Mouse (Mus musculus): ENCODE data around the gene Nos1.

Gene Nos1

DNA sequence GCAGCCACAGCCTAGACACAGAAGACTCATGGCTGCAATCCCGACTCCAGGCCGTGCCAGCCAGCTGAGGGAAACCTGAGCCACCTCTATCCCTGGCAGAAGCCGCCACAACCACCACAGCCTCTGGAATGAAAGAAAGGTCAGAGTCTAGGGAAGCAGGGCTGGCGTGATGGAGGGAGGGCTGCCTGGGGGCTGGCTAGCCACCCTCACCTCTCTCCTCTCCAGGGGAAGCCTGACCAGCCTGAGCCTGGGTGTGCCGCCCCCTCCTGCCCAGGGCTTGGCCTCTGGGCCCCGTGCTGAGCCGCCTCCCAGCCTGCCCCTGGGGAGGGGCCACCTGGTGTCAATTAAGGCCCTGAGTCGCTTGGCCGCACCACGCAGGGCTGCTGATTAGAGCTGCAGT is at the start of gene Nos1:
Gene Nos1, plus strand, starts transcription at position 352 of the 400 bp plus-strand sequence.
- CTCF ChIA-PET: no interaction called here

GRCm38 (mm10) chr5:117731311-117731710 is 49.5 kb upstream of the Nos1 start:
- CTCF ChIA-PET: no interaction called here

DNA sequence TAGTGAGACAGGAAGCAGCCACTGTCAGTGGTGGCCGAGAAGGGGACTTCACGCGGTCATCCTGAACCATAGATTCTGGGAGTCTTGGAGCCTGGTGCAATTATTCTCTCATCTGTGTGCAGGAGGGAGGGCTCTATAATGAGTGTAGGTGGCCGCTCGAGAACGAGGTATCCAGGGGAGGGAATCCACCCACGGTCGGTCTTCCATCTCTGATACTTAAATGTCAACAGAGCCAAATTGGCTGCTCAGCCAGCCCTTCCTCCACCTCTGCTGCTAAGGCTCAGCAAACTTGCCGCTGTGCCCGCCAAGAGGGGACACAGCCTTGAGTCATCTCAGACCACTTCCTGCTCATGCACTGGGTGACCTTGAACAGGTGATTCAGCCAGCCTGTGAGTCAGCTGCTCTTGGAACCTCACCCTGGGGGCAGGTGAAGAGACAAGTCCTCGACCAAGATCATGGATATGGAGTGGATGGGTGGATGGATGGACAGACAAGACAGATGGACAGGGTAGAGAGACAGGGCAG is 36.1 kb upstream of the Nos1 start:
- CTCF ChIA-PET: no interaction called here

DNA sequence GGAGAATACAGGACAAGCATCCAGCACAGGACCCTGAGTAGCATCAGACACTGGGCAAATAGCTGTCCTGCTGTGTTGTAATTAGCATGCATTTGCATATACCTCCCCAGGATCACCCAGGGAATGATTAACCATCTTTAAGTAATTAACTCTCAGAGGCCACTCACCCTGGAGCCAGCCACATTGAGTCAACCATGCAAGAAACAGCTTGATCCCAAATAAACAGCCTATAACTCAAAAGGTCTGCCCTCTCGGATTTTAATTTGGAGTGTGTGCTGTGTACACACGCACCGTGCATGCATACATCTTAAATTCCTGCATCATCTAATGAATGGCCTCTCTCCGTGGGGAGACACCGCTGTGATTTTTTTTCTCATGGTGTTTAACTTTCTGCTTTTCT is 31.5 kb upstream of the Nos1 start:
- CTCF ChIA-PET: no interaction called here

DNA sequence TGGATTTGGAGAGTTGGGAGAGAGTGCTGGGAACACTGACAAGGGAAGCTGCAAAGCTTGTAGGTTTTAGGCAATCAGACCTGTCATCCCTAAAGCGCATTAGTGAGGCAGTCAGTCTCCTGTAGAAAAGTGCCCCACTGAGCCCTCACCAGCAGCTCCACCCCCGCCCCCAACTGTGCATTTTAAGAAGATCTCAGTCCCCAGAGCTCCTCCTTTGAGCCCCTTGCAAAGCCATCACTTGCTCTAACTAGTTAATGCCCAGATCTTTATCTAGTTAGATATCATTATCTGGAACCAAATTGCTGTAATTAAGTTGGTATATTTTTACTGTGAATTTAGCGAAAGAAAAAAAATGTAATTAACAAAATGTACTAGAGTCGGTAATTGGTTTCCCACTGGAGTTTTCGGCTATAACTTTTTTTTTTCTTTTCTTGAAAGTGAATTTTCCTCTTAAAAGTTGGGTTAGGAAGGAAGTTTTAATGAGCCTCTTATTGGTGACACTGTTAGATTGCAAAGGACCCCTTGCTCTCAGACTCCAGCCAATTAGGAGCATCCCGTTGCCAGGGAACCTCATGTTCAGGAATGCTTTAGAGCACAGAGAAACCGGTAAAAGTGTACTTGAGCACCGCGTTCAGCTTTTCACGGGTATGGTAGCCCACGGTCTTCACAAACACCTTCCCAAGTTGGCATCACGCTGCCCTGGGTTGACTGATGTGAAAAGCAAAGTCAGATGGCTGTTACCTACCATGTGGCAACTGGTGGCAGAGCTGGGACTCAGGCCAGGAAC is 22.9 kb upstream of the Nos1 start:
- CTCF ChIA-PET: no interaction called here

DNA sequence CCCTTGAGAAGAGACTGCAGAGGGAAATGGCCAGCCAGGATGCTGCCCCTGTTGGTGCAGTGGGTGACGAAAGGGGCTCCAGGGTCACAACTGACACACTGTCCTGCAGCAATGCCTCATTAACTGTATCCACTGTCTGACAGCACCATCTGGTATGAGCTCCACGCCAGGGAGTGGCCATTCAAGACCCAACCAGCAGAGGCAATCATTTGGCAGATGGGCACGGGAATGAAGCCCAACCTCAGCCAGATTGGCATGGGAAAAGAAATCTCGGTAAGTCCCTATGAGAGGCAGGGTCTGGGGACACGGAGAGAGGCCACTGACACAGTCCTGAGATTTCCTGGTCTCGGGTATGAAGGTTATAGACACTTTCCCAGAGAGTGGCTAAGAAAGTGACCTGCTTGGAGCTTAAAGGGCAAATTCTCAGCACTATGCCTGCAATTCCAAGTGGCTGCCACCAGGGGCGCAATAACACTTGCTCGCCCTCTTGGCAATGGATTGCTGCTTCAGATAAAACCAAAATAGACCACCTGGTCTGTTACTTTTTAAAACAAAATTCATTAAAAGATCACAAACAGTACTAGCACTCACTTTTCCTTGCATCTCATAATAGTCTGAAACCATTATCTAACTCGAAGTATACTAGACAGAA is 19.5 kb upstream of the Nos1 start:
- CTCF ChIA-PET: no interaction called here

DNA sequence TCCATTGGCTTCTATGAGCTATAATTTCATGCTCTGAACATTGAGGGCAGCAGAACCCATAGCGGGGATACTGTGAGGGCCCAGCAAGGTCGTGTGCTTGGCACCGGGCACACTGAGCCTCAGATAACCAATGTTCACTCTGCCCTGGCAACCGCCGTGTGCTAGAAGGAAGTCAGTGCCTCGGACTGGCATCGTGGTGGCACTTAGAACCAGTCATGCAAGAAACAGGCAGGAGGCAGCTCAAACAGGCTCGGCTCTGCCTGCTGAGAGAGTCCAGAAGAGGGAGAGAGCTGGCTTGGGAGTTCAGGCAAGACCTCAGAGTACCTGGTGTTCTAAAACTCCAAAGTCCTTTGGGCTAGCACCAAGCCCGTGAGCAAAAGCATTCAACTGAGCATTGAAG is 16.3 kb upstream of the Nos1 start:
- CTCF ChIA-PET: no interaction called here

DNA sequence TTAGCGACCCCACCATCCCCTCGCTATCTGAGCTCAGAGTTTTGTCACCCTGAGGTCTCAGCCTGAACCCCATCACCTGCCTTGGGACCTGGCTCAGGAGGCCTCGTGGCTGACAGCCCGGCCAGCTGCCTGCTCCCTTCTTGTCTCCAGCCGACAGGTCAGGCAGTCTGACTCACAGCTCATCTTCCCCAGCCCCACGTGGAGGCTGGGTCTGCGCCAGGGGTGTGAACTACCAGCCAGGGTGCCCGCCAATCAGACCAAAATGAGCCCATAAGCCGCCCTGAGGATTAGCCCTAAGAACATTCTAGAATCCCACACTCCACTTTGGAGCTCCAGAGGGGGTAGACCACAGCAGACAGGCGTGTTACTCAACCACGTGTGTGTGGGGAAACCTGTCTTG is 1.7 kb upstream of the Nos1 start:
- CTCF ChIA-PET: no interaction called here

DNA sequence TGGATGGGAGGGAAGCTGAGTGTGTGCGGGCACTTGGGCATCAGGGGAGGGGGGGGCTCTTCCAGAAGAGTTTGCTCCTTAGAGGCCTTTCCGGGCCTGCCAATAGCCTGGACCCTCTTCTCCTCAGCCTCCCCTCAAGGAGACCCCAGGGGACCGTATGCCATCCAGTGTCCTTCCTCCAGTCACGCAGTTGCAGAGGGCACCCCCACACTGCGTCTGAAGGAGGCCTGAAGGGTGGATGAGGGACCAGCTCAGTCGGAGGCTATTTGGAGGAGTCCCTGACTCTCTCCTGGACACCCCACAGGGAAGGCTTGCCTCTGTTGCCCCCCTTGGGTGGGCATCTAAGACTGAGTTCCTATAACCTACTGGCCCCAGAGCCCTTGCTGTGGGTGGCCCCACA is 346 bp downstream of the Nos1 start:
- CTCF ChIA-PET: no interaction called here

DNA sequence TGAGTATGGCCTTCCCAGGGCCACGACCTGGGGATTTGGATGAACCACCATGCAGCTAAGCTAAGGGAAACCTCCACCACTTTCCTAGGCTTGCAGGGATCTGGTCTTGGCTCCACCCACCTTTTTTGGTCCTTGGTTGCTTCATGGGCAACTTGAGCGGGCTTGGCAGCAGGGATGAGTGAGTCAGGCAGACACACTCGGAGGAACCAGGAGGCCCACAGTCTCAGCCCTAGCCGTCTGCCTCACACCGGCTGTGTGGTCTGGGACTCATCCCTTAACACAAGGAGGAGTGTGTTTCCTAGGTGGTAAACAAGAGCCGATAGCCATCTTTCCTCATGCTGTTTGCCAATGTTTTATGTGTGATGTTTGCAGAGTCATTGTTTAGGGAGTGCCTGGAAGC is 9.2 kb downstream of the Nos1 start:
- CTCF ChIA-PET: no interaction called here

- CTCF ChIA-PET: no interaction called here
Measured at GRCm38 (mm10) chr5:117791875-117792274, 11.0 kb downstream of the Nos1 start.

DNA sequence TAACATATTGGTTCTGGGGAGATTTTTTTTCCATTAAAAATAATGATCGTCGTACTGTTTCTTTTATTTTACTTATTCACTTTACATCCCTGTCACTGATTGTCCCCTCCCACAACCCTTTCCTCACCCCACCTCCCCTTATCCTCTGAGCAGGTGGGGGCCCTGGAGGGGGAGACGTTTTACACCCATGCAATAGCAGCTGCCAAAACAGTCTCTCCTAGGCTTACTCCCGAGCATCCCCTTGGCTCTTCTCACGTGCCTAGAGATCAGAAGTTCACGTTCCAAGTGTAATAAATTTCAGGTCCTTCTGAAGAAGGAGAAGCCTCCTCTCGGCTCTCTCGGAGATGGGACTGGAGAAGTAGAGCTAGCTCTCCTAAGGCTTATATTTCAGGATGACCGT is 20.0 kb downstream of the Nos1 start:
- CTCF ChIA-PET: no interaction called here

DNA sequence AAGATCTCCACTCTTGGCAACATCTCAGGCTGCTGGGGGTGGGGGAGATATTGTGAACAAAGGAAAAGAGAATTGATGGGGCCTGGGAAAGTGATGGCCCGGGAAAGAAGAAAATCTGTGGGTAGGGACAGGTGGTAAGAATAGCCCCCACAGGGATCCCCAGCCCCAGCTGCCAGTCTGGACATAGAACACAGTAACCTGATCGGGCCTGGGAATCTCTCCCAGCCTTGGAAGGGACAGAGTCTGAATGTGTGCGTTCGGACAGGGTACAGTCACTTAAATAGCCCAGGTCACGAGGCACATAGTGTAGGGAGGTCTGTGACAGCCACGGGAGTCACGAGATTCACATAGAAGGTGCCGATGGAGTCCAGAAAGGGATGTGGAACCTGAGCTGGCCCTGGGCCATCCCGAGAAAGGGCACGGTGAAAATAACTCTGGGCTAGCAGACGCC is 21.3 kb downstream of the Nos1 start:
- CTCF ChIA-PET: no interaction called here

GRCm38 (mm10) chr5:117803551-117803950 is 22.7 kb downstream of the Nos1 start:
- CTCF ChIA-PET: no interaction called here

- CTCF ChIA-PET: no interaction called here
Measured at GRCm38 (mm10) chr5:117810930-117811329, 30.1 kb downstream of the Nos1 start.

DNA sequence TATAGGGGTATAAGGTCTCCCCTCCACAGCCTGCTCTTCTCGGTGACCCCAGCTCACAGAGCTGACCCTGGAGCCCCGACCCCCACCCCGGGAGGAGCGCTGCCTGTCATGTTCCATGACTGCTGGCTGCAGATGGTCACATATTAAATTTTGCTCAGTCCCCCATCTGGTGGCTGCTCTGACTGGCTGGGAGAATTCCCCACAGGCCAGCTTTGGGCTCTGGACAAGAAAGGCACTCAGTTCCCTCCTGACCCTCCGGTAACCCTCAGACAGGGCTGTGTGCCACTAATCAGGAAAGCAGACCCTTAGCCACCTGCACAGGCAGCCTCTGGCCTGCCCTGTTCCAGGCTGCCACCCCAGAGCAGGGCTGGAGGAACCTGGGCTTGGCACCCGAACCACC is 38.0 kb downstream of the Nos1 start:
- CTCF ChIA-PET: no interaction called here

DNA sequence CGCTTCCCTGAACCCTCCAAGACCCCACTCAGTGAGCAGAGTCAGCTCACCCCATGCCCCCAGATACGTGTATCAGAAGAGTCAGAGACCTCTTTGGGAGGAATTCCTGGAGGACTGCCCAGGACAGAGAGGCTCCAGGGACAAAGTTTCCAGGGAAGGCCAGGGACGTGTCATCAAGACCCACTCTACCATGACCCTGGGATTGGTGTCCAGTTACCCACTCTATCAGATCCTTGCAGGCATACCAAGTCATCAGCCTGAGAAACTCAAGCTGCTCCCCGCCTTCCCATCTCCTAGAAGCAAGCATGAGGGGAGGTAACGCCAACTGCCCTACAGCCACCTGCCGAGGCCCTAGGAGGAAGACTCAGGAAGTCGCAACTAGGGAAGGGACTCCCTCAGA is 39.6 kb downstream of the Nos1 start:
- CTCF ChIA-PET: no interaction called here

DNA sequence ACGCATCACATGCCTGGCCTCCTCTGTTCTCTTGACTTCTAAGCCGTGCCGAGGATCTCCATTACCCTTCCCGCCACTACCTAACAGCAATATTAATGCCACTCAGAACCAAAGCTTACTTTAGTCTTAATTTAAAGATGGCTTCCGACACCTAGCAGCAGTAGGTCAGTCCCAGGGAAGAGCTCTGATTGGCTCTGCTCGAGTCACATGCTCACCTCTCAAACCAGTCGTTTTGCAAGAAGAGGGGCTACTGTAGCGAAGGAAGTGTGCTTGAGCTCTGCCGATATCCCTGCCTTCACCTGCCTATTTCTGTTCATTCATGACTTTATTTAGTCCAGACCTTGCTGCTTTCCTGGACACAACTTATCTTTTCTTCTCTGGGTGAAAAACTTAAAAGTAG is 43.0 kb downstream of the Nos1 start:
- CTCF ChIA-PET: interaction anchor here (0.7 kb wide), 1 partner anchor 86 kb away, joined by 7 read pairs; no protein-coding TSS in a partner anchor

DNA sequence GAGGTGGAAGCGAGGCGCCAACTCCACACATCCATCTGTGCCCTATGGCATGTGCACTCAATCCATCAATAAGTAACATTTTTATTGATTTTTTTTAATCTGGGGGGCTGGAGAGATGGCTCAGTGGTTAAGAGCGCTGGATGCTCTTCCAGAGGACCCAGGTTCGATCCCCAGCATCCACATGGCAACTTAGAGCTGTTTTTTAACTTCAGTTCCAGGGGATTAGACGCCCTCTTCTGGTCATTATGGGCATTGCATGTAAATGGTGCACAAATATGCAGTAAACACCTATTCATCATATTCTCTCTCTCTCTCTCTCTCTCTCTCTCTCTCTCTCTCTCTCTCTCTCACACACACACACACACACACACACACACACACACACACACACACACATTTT is 43.7 kb downstream of the Nos1 start:
- CTCF ChIA-PET: interaction anchor here (0.7 kb wide), 1 partner anchor 87 kb away, joined by 7 read pairs; no protein-coding TSS in a partner anchor

- CTCF ChIA-PET: no interaction called here
Measured at GRCm38 (mm10) chr5:117825336-117825735, 44.5 kb downstream of the Nos1 start.

DNA sequence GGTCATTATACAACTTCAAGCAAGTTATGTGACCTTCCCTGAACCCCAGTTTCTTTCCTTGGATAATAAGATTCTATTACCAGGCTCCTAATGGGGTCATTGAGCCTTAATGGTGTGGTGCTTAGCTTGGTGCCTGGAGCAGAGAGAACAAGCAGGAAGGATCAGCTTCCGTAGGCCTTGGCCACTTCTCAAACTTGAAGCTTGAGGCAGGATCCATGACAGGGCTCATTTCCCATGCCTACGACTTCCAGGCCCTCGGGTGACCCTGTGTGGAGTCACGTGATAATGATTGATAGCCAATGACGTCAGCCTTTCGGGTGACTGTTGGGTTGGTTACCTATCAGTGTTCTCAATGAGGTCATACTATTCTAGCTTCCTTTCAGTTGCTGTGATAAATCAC is 46.5 kb downstream of the Nos1 start:
- CTCF ChIA-PET: no interaction called here

DNA sequence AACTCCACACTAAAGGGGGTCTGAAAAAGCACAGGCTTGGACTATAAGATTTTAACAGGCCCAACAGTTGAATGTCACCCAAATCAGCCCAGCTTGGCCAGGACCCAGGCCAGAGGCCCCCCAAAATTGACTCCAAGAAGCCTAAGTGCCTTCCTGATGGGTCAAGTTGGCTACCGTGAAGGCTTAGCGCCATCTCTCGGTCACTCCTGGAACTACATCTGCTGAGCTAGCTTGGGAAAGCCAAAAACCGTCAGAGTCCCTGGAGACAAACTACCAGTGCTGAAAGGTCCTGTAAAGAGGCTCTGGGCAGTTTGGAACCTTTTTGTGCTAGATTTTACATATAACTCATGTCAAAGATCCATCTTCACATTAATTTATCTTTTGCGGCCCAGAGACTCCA is 56.1 kb downstream of the Nos1 start:
- CTCF ChIA-PET: no interaction called here

DNA sequence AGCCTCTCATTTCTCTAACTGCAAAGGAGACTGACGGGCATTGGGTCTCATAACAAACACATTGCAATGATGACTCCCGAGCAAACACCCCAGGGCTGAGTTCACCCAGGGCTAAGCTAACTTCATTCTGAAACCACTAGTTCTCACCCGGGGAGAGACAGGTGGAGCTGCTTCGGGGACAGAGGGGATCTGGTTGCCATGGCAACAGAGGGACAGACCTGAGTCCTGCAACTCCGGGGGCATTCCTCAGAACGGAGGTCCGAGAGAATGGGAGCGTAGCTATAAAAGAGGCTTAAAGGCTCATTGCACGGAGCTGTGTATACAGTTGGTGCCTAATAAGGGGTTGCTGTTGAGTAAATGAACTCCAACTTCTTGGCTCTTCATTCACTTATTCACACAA is 56.9 kb downstream of the Nos1 start:
- CTCF ChIA-PET: no interaction called here

DNA sequence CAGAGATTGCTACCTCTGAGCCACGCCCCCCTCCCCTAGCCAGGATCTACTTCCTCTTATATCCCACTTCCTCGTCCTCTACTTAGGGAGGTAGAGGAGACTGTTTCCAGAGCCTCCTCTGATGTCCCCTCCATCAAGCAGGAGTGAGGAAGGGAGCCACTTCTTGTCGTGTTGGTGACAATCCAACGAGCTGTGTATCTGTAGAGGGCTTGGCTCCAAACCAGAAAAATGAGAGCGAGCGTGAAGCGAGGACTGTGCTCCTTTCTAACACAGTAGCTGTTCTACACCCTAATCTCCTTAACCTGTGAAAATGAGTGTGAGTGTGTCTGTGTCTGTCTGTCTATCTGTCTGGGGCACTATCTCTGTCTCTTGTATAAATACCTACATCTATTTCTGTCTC is 58.7 kb downstream of the Nos1 start:
- CTCF ChIA-PET: no interaction called here

All from spleen, embryonic (tissue).